Mouse (Mus musculus) T-helper 2 cell (primary cell): ENCODE results near the gene Tbc1d20.

Experiments used
- in situ Hi-C: fragments of 300-600 bp; cut with MboI, MseI; formaldehyde crosslinking; loops from one replicate; pipeline ENCODE4 v1.15.1; 2025; ENCODE audit warnings: high pct_unique_total_duplicates

The Tbc1d20 gene

GRCm38 (mm10) chr2:152359616-152360015 lies 66.0 kb downstream of the Tbc1d20 start:
- in situ Hi-C loops, result no loop called here

GRCm38 (mm10) chr2:152360271-152360775 lies 66.7 kb downstream of the Tbc1d20 start:
- in situ Hi-C loops, result no loop called here

- in situ Hi-C loops, result no loop called here
Observed at GRCm38 (mm10) chr2:152361193-152361592, 67.6 kb downstream of the Tbc1d20 start.
